Mouse (Mus musculus) urinary bladder, postnatal 10 days (tissue): Measurements from ENCODE around the gene Igsf21.

ENCODE experiments used
- DNase-seq: peaks from one replicate; pipeline ENCODE4 v3.0.0; 2022; ENCODE audit warnings: low spot score

Gene Igsf21

GRCm38 (mm10) chr4:140043953-140044352 is 202.6 kb downstream of the Igsf21 start:
- DNase-seq = no peak

DNA sequence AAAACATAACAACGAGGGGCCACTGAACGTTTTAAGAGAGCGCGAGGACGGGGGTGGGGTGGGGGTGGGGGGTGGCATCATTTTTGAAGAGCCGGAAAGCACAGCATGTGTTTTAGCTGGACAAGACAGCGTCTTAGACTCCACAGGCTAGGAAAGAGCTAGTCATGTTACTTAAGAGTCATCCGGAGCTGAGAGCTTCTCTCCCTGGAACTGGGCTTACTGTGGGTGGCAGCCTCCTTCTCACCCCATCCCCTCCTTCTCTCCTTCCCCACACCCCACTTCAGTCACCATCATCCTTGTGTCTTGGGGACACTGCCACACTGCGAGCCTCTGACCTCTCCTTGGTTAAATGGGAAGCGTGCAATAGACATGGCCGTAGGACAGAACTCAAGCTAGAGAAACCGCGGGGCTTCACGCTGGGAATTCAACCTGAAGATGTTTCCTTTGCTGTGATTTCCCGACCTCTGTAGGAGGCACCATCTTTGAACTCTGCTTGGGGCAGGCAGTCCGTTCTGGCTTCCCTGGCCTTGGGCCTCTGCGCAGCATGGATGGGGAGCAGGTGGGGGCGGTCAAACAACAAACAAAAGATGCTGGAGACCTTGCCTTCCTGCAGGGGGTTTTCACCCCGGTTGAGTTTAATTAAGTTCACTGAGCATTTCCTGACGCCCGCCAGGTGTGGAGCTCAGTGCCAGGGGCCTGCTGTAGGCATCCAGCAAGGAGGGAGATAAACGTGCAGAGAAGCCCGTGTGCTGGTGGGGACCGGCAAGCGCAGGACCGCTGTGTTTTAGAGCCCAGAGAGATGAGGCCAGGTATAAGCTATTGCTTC is 207.8 kb downstream of the Igsf21 start:
- no peak for DNase-seq

- DNase-seq = no peak
These were observed 208.7 kb downstream of the Igsf21 start for GRCm38 (mm10) chr4:140037784-140038387.

DNA sequence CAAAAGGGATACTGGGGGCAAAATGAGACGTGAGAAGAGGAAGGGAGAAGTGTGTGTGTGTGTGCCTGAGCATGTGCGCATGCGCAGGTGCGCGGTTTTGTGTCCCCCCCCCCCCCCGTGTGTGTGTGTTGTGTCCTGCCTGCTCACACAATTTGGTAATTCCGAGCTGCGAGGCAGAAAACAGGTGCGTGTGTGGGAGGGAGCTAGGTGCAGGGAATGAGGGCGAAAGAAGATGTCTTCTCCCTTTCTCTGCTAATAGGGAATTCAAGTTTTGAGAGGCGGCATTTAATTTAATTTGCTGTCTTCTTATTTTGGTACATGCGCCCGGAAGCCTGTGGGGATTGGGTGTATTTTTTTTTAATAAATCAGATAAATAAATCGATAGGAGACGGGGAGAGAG is 211.4 kb downstream of the Igsf21 start:
- DNase-seq = no peak

DNA sequence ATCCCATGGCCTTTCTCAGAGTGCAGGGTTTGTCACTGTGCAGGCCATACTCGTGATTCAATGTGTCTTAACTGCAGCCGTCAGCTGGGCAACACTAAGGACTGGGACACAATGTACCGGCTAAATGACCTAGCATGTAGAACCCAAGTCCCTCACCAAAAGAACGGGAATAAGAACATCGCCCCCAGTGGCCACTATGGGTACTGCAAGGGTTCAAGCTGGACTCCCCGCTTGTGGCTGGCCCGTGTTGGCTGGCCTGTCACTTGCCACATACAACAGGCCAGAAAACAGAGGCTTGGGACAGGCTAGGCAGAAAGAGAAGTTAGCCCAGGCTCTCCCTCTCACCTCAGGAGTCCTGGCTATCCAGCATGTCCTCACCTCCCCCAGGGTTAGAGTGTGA is 213.2 kb downstream of the Igsf21 start:
- DNase-seq = no peak

DNA sequence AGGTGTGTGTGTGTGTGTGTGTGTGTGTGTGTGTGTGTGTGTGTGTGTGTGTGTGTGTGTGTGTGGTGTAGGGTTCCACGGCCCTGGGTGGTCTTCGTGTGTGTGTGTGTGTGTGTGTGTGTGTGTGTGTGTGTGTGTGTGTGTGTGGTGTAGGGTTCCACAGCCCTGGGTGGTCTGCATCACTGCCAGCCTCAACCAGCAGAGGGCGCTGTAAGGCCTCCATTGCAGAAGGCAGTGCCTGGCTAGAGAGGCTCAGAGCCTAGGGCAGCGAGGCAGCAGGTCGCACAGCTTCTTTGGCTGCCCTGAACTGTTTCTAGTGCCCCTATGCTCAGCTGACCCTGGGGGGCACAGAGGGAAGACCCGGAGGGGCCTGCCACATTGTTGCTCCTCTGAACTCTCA is 216.2 kb downstream of the Igsf21 start:
- no peak for DNase-seq

GRCm38 (mm10) chr4:140030040-140030386 is 216.6 kb downstream of the Igsf21 start:
- DNase-seq = no peak

GRCm38 (mm10) chr4:140029324-140030039 is 217.1 kb downstream of the Igsf21 start:
- no peak for DNase-seq

DNA sequence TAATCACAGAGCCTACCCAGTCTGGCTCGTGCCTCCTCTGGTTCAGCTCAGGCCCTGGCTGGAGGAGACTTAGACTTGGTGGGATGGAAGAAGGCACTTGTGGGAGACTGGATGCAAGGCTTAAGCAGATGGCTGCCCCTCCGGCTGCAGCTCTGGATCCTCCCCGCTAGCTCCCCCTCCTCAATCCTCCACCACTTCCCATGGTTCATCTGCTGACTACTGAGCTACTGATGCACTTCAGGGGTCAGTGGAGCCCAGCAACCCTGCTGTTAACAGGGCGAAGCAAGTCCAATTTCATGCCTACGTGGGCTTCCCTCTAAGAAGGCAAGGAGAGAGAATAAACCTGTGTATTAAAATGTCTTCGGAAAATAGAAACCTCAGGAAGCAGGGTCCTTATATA is 222.8 kb downstream of the Igsf21 start:
- no peak for DNase-seq

GRCm38 (mm10) chr4:140015916-140016315 is 230.7 kb downstream of the Igsf21 start:
- DNase-seq = no peak

- DNase-seq = no peak
These were observed 235.7 kb downstream of the Igsf21 start for GRCm38 (mm10) chr4:140010728-140011470.

DNA sequence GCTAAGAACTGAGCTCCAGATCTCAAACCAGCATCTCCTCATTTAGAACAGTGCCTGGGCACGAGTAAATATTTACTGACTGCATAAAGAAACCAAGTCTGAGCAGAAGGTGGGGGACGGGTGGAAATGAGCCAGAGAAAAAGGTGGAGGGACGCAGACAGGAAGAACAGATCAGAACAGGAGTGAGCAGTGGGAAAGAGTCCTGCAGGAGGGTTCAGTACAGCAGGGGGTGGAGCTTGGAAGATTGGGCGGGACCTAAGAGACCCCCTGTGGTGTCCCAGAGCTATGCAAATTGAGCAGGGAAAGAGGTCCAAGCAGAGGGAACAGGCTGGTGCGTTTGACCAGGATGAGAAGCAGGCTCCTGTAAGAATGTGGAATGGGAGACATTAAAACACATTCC is 241.7 kb downstream of the Igsf21 start:
- no peak for DNase-seq

DNA sequence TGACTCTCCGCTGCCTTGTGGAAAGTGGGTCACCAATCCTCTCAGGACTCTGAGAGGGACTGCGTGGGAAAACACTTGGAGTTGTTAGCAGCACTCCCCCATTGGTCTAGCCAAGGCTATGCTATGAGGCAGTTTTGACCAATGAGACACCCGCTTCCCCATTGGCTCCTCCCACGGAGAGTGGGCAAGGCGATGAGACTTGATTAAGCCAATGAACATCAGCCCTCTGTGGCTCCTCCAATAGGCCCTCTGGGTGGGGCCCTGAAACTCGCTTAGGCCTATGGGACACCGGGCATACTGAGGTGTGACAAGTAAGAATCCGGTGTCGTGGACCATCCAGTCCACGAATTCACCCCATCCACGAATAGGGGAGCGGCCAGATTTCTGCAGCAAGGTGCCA is 242.4 kb downstream of the Igsf21 start:
- no peak for DNase-seq

GRCm38 (mm10) chr4:140002069-140002468 is 244.5 kb downstream of the Igsf21 start:
- no peak for DNase-seq

DNA sequence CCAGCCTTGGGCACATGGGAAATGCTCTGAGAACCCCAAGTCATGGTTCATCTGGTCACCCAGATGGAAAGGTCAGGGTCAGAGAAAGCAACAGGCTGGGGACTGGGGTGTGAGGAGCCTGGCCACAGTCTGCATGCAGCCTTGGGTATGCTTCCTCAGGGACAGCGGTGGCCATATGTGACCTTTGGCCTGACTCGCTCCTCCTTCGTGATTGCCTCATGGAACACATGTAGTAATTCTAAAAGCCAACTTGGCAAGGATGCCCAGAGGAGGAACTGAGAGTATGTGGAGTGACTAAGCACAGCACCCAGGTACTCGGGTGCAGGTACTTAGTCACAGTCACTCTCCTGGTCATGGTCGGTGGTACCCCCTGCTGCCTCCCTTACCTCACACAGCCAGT is 245.7 kb downstream of the Igsf21 start:
- no peak for DNase-seq

- no peak for DNase-seq
These were observed 247.6 kb downstream of the Igsf21 start for GRCm38 (mm10) chr4:139999033-139999432.

GRCm38 (mm10) chr4:139995659-139996058 is 250.9 kb downstream of the Igsf21 start:
- no peak for DNase-seq

- no peak for DNase-seq
These were observed 253.4 kb downstream of the Igsf21 start for GRCm38 (mm10) chr4:139993111-139993755.

DNA sequence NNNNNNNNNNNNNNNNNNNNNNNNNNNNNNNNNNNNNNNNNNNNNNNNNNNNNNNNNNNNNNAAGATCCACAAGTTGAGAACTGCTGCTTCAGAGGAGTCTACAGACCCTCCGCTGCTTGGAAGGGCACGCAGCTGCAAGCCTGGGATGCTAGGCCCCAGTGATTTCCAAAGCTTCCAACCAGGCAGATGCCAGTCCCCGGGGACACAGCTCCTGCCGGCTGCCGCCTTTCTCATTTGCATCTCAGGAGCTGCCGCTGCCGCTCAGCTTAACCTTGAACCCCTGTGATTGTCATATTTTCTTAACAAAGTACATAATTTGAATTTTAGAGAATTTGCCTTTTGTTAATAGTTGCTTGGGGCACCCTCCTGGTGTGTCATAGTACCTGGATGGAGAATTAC is 259.7 kb downstream of the Igsf21 start:
- no peak for DNase-seq

DNA sequence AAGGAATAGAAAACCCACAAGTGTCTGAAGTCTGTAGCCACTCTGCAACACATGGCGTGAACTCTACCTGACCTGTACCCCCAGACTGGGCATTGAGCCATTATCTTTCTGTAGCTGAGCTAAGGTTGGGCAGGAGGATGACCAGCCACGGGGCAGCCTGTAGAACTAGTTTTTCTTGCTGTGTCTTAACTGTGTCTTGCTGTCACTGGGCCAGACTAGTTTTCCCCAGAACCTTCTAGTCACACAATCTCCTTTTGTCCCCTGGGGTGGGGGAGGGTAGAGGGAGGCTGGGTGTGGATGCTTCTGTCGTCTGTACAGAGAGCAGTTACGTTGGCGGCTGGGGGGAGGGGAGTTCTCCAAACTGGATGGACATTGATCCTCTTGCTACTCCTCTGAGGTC is 267.9 kb downstream of the Igsf21 start:
- no peak for DNase-seq

GRCm38 (mm10) chr4:139977308-139977781 is 269.2 kb downstream of the Igsf21 start:
- no peak for DNase-seq
